Mouse (Mus musculus) frontal cortex, adult 2 months (tissue): ENCODE measurements around the gene Cd6. TPM values are rescaled to one million over a fixed set of nuclear protein-coding genes. Genes with fewer than 3 reads are reported as not detected.

Experiments used
- DNase-seq, 2 experiments: peaks; one replicate each; pipeline ENCODE4 v3.0.0; 2022; ENCODE audit warnings: low spot score in 1 of 2; ENCODE audit errors: extremely low spot score in 1 of 2
- polyA plus RNA-seq: library from polyadenylated mRNA; depleted of rRNA; stranded (reverse); fragments of >200 nt; gene quantifications from 2 replicates; pipeline ENCODE4 v1.2.3, GENCODE M21; 2012

The Cd6 gene
- polyA plus RNA-seq, 1 experiment: 1.5 TPM

DNA sequence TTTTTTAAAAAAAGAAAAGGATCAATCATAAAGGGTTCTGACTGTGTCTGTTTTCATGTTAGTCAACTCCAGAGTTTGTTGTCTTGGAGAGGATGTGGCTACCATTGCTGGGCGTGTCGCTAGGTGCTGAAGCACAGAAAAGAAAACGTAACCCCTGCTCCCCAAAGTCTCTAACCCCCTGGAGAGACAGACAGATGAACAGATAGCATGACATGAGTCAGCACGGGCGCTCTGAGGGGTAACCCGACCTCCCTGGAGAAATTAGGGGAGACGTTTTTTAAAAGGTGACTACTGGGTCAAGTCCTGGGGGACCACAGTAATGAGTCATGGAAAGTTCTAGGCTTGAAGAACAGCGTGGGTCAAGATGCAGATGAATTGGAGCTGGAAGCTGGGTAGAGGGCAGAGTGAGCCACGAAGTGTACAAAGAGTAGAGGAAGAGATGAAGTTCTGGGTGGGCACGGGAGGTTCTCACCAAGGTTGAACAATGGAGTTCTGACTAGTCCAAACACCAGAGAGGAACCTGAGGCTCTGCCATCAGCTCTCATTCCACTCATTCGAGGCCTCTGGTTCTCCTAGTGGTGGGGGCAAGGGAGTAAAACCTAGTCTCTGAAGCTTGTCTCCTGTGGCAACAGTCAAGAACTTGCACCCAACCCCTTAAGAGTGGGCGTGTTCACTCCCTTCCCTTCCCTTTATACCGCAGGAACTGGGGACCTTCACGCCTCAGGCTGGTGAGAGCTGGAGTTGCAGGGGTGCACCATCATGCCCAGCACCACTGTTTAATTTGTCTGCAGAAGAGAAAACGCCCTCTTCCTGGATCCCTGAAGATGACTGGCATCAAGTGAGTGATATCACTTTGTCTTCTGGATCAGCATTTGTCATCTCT is 9.4 kb upstream of the Cd6 start, which contains the start of gene Slc15a3:
Gene Slc15a3, plus strand, starts transcription at position 718 of the 883 bp plus-strand sequence.
- no peak for DNase-seq

DNA sequence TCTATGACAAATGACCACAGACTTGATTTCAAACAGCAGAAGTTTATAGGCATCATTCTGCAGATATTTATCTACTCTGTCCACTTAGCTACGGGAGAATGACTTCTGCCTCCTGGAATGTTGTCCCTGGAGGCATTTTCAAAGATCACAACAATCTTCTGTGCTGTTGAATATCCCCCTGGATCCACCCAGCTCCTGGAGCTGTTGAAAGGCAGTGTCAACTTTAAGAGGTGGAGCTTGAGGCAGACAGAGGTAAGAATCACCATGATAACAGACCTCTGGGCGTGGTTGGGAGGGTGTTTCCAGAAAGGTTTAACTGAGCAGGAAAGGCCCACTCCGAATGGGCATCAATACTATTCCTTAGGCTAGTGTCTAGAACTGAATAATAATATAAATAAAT is 5.8 kb upstream of the Cd6 start:
- no peak for DNase-seq

- DNase-seq: no peak
Observed at GRCm38 (mm10) chr19:10833611-10834010, 3.8 kb upstream of the Cd6 start.

- DNase-seq: no peak
Observed at GRCm38 (mm10) chr19:10832030-10832429, 2.2 kb upstream of the Cd6 start.

GRCm38 (mm10) chr19:10831424-10831823 is 1.6 kb upstream of the Cd6 start:
- peak in 1 of 2 experiments; percentile 61 for DNase-seq

- no peak for DNase-seq
Observed at GRCm38 (mm10) chr19:10828321-10828720, 1.5 kb downstream of the Cd6 start.

DNA sequence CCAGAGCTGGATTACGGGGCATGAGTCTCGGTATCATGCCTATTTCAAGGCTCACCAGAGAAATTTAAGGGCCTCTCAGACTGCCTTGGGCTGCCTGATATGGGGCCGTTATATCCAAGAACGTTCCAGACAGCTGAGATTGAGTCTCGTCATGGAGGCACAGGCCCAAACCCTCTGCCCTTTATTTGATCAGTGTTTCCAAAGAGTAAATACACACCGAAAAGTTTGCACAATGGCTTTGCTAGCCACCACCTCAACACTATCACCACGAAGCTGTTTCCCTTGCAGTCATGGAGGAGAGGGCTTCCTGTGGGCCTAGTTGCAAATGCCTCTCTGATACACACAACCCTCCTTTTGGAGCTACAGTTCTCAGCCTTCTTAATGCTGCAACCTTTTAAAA is 5.8 kb downstream of the Cd6 start:
- no peak for DNase-seq

DNA sequence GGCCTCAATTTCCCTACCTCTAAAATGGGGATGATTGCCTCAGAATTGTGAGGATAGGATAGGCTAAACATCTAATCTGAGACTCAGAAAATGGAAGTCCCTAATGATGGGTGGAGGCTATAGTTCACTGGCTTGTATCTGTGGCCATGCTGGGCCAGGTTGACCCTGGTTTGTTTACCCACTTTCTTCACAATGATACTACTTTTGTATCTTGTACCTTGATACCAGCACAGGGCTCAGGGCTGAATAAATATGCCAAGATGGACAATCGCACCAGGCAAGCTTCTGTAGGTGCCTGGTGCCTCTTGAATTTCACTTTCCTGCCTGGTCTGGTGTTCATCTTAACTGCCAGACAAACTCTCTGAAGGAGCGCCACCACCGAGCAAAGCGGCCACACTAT is 7.3 kb downstream of the Cd6 start:
- no peak for DNase-seq

- no peak for DNase-seq
Observed at GRCm38 (mm10) chr19:10821319-10821718, 8.5 kb downstream of the Cd6 start.

GRCm38 (mm10) chr19:10818217-10818946 is 11.5 kb downstream of the Cd6 start:
- DNase-seq: no peak

GRCm38 (mm10) chr19:10816462-10816861 is 13.4 kb downstream of the Cd6 start:
- DNase-seq: no peak

DNA sequence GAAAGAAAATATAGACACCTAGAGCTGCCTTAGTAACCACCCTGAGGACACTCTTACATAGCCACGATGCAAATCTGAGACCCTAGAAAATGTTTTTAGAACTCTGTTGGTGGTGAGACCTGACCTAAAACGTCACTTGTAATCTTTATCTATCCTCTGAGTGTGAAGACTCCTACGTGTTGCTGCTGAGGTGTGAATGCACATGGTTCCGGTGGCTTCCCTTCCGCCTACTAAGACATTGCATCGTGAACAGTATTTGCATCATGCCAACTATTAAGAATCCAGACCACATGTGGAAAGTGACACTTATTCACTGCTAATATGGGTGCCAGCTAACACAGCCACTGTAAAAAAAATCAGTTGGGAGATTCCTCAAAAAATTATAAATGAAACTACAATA is 14.0 kb downstream of the Cd6 start:
- DNase-seq: no peak

- no peak for DNase-seq
Observed at GRCm38 (mm10) chr19:10813905-10814304, 16.0 kb downstream of the Cd6 start.

GRCm38 (mm10) chr19:10813039-10813438 is 16.8 kb downstream of the Cd6 start:
- DNase-seq: no peak

GRCm38 (mm10) chr19:10811471-10811870 is 18.4 kb downstream of the Cd6 start:
- no peak for DNase-seq

DNA sequence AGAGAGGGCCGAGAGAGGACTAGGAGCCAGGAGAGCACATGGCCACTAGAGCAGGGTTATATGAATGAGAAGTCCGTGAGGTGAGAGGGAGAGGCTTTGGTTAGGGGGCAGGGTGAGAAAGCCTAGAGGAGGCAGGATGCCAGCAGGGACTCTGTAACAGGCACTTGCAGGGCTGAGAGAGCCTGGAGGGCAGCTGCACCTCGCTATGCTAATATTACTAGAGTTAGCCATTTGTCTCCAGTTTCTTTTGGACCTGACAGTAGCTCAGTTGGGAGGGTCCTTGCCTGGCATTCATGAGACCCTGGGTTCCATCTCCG is 19.7 kb downstream of the Cd6 start:
- DNase-seq: no peak

GRCm38 (mm10) chr19:10809428-10810175 is 20.3 kb downstream of the Cd6 start:
- DNase-seq: peak; percentile 88

GRCm38 (mm10) chr19:10808524-10809233 is 21.2 kb downstream of the Cd6 start:
- no peak for DNase-seq

GRCm38 (mm10) chr19:10805661-10806285 is 24.1 kb downstream of the Cd6 start:
- DNase-seq: no peak
